ENCODE assay signal across 8 mouse cellular contexts in the genomic region with DNA sequence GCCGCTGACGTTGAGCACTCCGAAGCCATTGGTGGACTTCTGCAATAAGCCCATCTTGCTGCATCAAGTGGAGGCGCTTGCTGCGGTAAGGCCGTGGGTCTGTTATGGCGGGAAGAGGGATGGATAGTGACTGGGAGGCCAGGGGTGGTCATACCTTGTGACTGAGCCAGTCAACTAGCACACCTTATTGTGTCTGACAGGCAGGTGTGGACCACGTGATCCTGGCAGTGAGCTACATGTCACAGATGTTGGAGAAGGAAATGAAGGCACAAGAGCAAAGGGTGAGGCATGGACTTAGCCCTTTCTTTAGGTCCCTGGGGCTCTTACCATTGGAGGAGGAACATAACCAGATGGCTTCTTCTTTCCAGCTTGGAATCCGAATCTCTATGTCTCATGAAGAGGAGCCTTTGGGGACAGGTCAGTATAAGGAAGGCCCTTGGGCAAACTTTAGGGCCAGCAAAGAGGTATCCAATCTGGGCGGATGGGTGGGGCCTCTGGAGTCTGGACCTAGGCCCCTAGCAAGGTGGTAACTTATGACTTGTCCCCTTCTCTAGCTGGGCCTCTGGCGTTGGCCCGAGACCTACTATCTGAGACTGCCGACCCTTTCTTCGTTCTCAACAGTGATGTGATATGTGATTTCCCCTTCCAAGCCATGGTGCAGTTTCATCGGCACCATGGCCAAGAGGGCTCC. TPM values are rescaled to one million over a fixed set of nuclear protein-coding genes. Genes with fewer than 3 reads are reported as not detected.
DNase-seq lines count a peak whose midpoint lies in the region; ATAC-seq and TF ChIP-seq lines count a peak whose summit lies in the region.

No protein-coding gene starts in this region.

- H3K4me2 ChIP-seq in intestine, embryonic 15.5 days (replicated peaks): peak overlapping the region; percentile 86
- H3K4me2 ChIP-seq in neural tube, embryonic 12.5 days (replicated peaks): peak overlapping the region; percentile 86

- DNase-seq in cerebellum, adult 9-10 months: peak; percentile 57
- no peak for DNase-seq in cerebellum, postnatal 14 days
- DNase-seq in spleen, adult 2 months (ENCODE audit: low read depth in 1 of 2, low spot score in 2 of 2): no peak
- DNase-seq in spleen, postnatal 14 days (ENCODE audit: low spot score in 2 of 2): no peak
- no peak for DNase-seq in right cerebral cortex, adult 18-20 months
- DNase-seq in thymus, postnatal 25 days: no peak

- peak overlapping the region; percentile 61 for H3K9ac ChIP-seq in intestine, embryonic 15.5 days
- peak overlapping the region; percentile 69 for H3K9ac ChIP-seq in neural tube, embryonic 12.5 days

- ATAC-seq in intestine, embryonic 15.5 days: peak; percentile 61
- ATAC-seq in neural tube, embryonic 12.5 days (ENCODE audit: low FRiP score, low read depth): peak; percentile 12; the same call in 1 of the 2 replicates

- no peak for TF ChIP-seq CTCF in spleen, adult 2 months (IDR thresholded peaks at IDR 0.05; ENCODE audit: extremely low read depth, insufficient read depth, insufficient read length, insufficient replicate concordance)

- peaks cover 34% of the 10 kb centered on the region for H3K36me3 ChIP-seq in spleen, adult 2 months (ENCODE audit: control insufficient read depth, insufficient read depth, low read length)
- peaks cover 41% of the 10 kb centered on the region for H3K36me3 ChIP-seq in intestine, embryonic 15.5 days
- peaks cover 56% of the 10 kb centered on the region for H3K36me3 ChIP-seq in neural tube, embryonic 12.5 days

- peaks cover 7% of the 10 kb centered on the region; the same call in 1 of the 2 replicates for H3K4me1 ChIP-seq in spleen, adult 2 months (ENCODE audit: control insufficient read depth, insufficient read depth, insufficient read length)
- H3K4me1 ChIP-seq in intestine, embryonic 15.5 days (replicated peaks): peaks cover 49% of the 10 kb centered on the region
- peaks cover 29% of the 10 kb centered on the region for H3K4me1 ChIP-seq in neural tube, embryonic 12.5 days

- H3K9me3 ChIP-seq in intestine, embryonic 15.5 days: no peaks in the 10 kb centered on the region
- no peaks in the 10 kb centered on the region for H3K9me3 ChIP-seq in neural tube, embryonic 12.5 days

- no peak for TF ChIP-seq POLR2A in spleen, adult 2 months (IDR thresholded peaks at IDR 0.05; ENCODE audit: low read depth, low read length)

- 41% methylated on average over 15 of the region's 15 CpGs for WGBS in spleen, adult 2 months
- WGBS in intestine, embryonic 15.5 days: 35% methylated on average over 15 of the region's 15 CpGs
- 44% methylated on average over 15 of the region's 15 CpGs for WGBS in neural tube, embryonic 12.5 days

- H3K27ac ChIP-seq in spleen, adult 2 months (ENCODE audit: insufficient read depth, low read length): peak overlapping the region; percentile 70
- H3K27ac ChIP-seq in intestine, embryonic 15.5 days: peak overlapping the region; percentile 73
- H3K27ac ChIP-seq in neural tube, embryonic 12.5 days: no peak overlapping the region

- H3K4me3 ChIP-seq in spleen, adult 2 months (ENCODE audit: extremely low read depth, insufficient read depth, insufficient read length): peak overlapping the region; percentile 89
- peak overlapping the region; percentile 64 for H3K4me3 ChIP-seq in intestine, embryonic 15.5 days (replicated peaks)
- peak overlapping the region; percentile 70 for H3K4me3 ChIP-seq in neural tube, embryonic 12.5 days

- no peaks in the 10 kb centered on the region for H3K27me3 ChIP-seq in spleen, adult 2 months (ENCODE audit: control insufficient read depth, insufficient read depth, low read length)
- no peaks in the 10 kb centered on the region for H3K27me3 ChIP-seq in intestine, embryonic 15.5 days (replicated peaks)
- H3K27me3 ChIP-seq in neural tube, embryonic 12.5 days (replicated peaks): no peaks in the 10 kb centered on the region

RNA-seq across cellular contexts. Expression of a gene that starts 0.7 kb away (rescaled TPM):
- 11.6 and 13.5 TPM in 2 replicates for polyA plus RNA-seq in spleen, adult 2 months (2012; rRNA removed)
- 61.8 and 79.2 TPM in 2 replicates for polyA plus RNA-seq in intestine, embryonic 15.5 days (2015; fragmentation: Nextera tagmentation; extraction: Ambion mirVana)
- 18.3 and 23.5 TPM in 2 replicates for polyA plus RNA-seq in neural tube, embryonic 12.5 days (2016; fragmentation: Nextera tagmentation; extraction: Ambion mirVana)

RNA-seq across cellular contexts. Expression of a gene that starts 3.3 kb away (rescaled TPM):
- polyA plus RNA-seq in spleen, adult 2 months (2012; rRNA removed): 2.2 and 2.8 TPM in 2 replicates
- 3.1 and 3.2 TPM in 2 replicates for polyA plus RNA-seq in intestine, embryonic 15.5 days (2015; fragmentation: Nextera tagmentation; extraction: Ambion mirVana)
- 3.6 and 3.9 TPM in 2 replicates for polyA plus RNA-seq in neural tube, embryonic 12.5 days (2016; fragmentation: Nextera tagmentation; extraction: Ambion mirVana)

RNA-seq across cellular contexts. Expression of a gene that starts 30.5 kb away (rescaled TPM):
- 1.5 and 1.6 TPM in 2 replicates for polyA plus RNA-seq in spleen, adult 2 months (2012; rRNA removed)
- 0.98 and 2.2 TPM in 2 replicates for polyA plus RNA-seq in intestine, embryonic 15.5 days (2015; fragmentation: Nextera tagmentation; extraction: Ambion mirVana)
- 0.44 and 0.46 TPM in 2 replicates for polyA plus RNA-seq in neural tube, embryonic 12.5 days (2016; fragmentation: Nextera tagmentation; extraction: Ambion mirVana)

RNA-seq across cellular contexts. Expression of a gene that starts 33.4 kb away (rescaled TPM):
- 213 and 224 TPM in 2 replicates for polyA plus RNA-seq in spleen, adult 2 months (2012; rRNA removed)
- polyA plus RNA-seq in intestine, embryonic 15.5 days (2015; fragmentation: Nextera tagmentation; extraction: Ambion mirVana): 18.6 and 23.7 TPM in 2 replicates
- polyA plus RNA-seq in neural tube, embryonic 12.5 days (2016; fragmentation: Nextera tagmentation; extraction: Ambion mirVana): 43.5 and 43.8 TPM in 2 replicates

RNA-seq across cellular contexts. Expression of a gene that starts 44.7 kb away (rescaled TPM):
- polyA plus RNA-seq in spleen, adult 2 months (2012; rRNA removed): 136 and 157 TPM in 2 replicates
- polyA plus RNA-seq in intestine, embryonic 15.5 days (2015; fragmentation: Nextera tagmentation; extraction: Ambion mirVana): 76.5 and 96.8 TPM in 2 replicates
- polyA plus RNA-seq in neural tube, embryonic 12.5 days (2016; fragmentation: Nextera tagmentation; extraction: Ambion mirVana): 57.6 and 63.4 TPM in 2 replicates
